Mouse (Mus musculus): ENCODE data around the gene Arhgef38. TPM values are rescaled to one million over a fixed set of nuclear protein-coding genes. Genes with fewer than 3 reads are reported as not detected.

The Arhgef38 gene
- total RNA-seq, 2 experiments from 2014 or later = not detected

GRCm38 (mm10) chr3:133165130-133165529, 69.6 kb downstream of the Arhgef38 start:
- DNase-seq (ENCODE audit: low spot score in 2 of 2) = no peak

- DNase-seq (ENCODE audit: low spot score in 2 of 2) = no peak
Measured at GRCm38 (mm10) chr3:133163913-133164406, 70.8 kb downstream of the Arhgef38 start.

GRCm38 (mm10) chr3:133163174-133163573, 71.6 kb downstream of the Arhgef38 start:
- DNase-seq (ENCODE audit: low spot score in 2 of 2) = no peak

- DNase-seq (ENCODE audit: low spot score in 2 of 2) = no peak
Measured at GRCm38 (mm10) chr3:133161407-133161806, 73.3 kb downstream of the Arhgef38 start.

- DNase-seq (ENCODE audit: low spot score in 2 of 2) = no peak
Measured at GRCm38 (mm10) chr3:133158260-133158659, 76.5 kb downstream of the Arhgef38 start.

- DNase-seq (ENCODE audit: low spot score in 2 of 2) = no peak
Measured at GRCm38 (mm10) chr3:133154683-133155082, 80.1 kb downstream of the Arhgef38 start.

- DNase-seq (ENCODE audit: low spot score in 2 of 2) = no peak
Measured at GRCm38 (mm10) chr3:133153629-133154028, 81.1 kb downstream of the Arhgef38 start.

GRCm38 (mm10) chr3:133152831-133153230, 81.9 kb downstream of the Arhgef38 start:
- no peak for DNase-seq (ENCODE audit: low spot score in 2 of 2)

- no peak for DNase-seq (ENCODE audit: low spot score in 2 of 2)
Measured at GRCm38 (mm10) chr3:133151629-133152028, 83.1 kb downstream of the Arhgef38 start.

- no peak for DNase-seq (ENCODE audit: low spot score in 2 of 2)
Measured at GRCm38 (mm10) chr3:133144511-133145147, 90.1 kb downstream of the Arhgef38 start.

GRCm38 (mm10) chr3:133141877-133142276, 92.9 kb downstream of the Arhgef38 start:
- DNase-seq (ENCODE audit: low spot score in 2 of 2) = no peak

GRCm38 (mm10) chr3:133132611-133133010, 102.1 kb downstream of the Arhgef38 start:
- DNase-seq (ENCODE audit: low spot score in 2 of 2) = no peak

- DNase-seq (ENCODE audit: low spot score in 2 of 2) = no peak
Measured at GRCm38 (mm10) chr3:133131372-133131771, 103.4 kb downstream of the Arhgef38 start.

GRCm38 (mm10) chr3:133113281-133113680, 121.5 kb downstream of the Arhgef38 start:
- no peak for DNase-seq (ENCODE audit: low spot score in 2 of 2)

GRCm38 (mm10) chr3:133111741-133112140, 123.0 kb downstream of the Arhgef38 start:
- DNase-seq (ENCODE audit: low spot score in 2 of 2) = no peak

GRCm38 (mm10) chr3:133109844-133110243, 124.9 kb downstream of the Arhgef38 start:
- DNase-seq (ENCODE audit: low spot score in 2 of 2) = no peak

GRCm38 (mm10) chr3:133108731-133109130, 126.0 kb downstream of the Arhgef38 start:
- DNase-seq (ENCODE audit: low spot score in 2 of 2) = no peak

- DNase-seq (ENCODE audit: low spot score in 2 of 2) = no peak
Measured at GRCm38 (mm10) chr3:133104436-133104835, 130.3 kb downstream of the Arhgef38 start.

- DNase-seq (ENCODE audit: low spot score in 2 of 2) = no peak
Measured at GRCm38 (mm10) chr3:133103768-133104167, 131.0 kb downstream of the Arhgef38 start.

- no peak for DNase-seq (ENCODE audit: low spot score in 2 of 2)
Measured at GRCm38 (mm10) chr3:133098909-133099308, 135.8 kb downstream of the Arhgef38 start.

- DNase-seq (ENCODE audit: low spot score in 2 of 2) = no peak
Measured at GRCm38 (mm10) chr3:133098336-133098735, 136.4 kb downstream of the Arhgef38 start.

- no peak for DNase-seq (ENCODE audit: low spot score in 2 of 2)
Measured at GRCm38 (mm10) chr3:133097936-133098335, 136.8 kb downstream of the Arhgef38 start.

GRCm38 (mm10) chr3:133094305-133094704, 140.4 kb downstream of the Arhgef38 start:
- no peak for DNase-seq (ENCODE audit: low spot score in 2 of 2)

Measured in adrenal gland, adult 18-20 months (tissue).